Mouse (Mus musculus) G1E (cell line): ENCODE results near the gene 9530003J23Rik. TPM values are rescaled to one million over a fixed set of nuclear protein-coding genes. Genes with fewer than 3 reads are reported as not detected.

Experiments
- ATAC-seq: 2 replicates; pipeline ENCODE4 v1.8.0; 2016; ENCODE audit warnings: mild to moderate bottlenecking; ENCODE audit not compliant: insufficient number of reproducible peaks, poor library complexity, low FRiP score, severe bottlenecking; ENCODE audit errors: extremely low read depth
- DNase-seq: peaks from one replicate; pipeline ENCODE4 v3.0.0; 2012; ENCODE audit warnings: low spot score
- H3K27me3 ChIP-seq: 2 replicates; pipeline ENCODE4 v1.6.1; 2012; ENCODE audit warnings: mild to moderate bottlenecking, low read length, inconsistent platforms; ENCODE audit not compliant: insufficient read depth
- H3K36me3 ChIP-seq: replicated peaks from 2 replicates; pipeline ENCODE3; 2012; ENCODE audit warnings: mild to moderate bottlenecking, inconsistent platforms
- H3K4me1 ChIP-seq: 2 replicates; pipeline ENCODE4 v1.6.1; 2012; ENCODE audit warnings: low read depth, low read length, inconsistent platforms, mixed read lengths; ENCODE audit not compliant: insufficient read depth
- H3K4me3 ChIP-seq: 2 replicates; pipeline ENCODE4 v1.5.1; 2012; ENCODE audit warnings: low read depth, mild to moderate bottlenecking, inconsistent platforms, low read length, moderate library complexity, mixed read lengths
- H3K9me3 ChIP-seq: replicated peaks from 2 replicates; pipeline ENCODE4 v1.6.1; 2012; ENCODE audit warnings: inconsistent platforms
- CTCF ChIP-seq: IDR thresholded peaks from 2 replicates; pipeline ENCODE4 v1.5.1; 2012; ENCODE audit warnings: low read depth, low read length, inconsistent platforms, mixed read lengths
- GATA1 ChIP-seq: IDR thresholded peaks from 2 replicates; pipeline ENCODE4 v1.6.1; 2012; ENCODE audit warnings: borderline replicate concordance, low read length, inconsistent platforms, mixed read lengths
- GATA2 ChIP-seq: IDR thresholded peaks from 2 replicates; pipeline ENCODE4 v1.6.1; 2012; ENCODE audit warnings: low read depth, low read length, inconsistent platforms, borderline replicate concordance
- POLR2AphosphoS5 ChIP-seq: IDR thresholded peaks from 2 replicates; pipeline ENCODE4 v1.6.1; 2012; ENCODE audit warnings: low read depth, low read length, inconsistent platforms; ENCODE audit not compliant: insufficient replicate concordance
- TAL1 ChIP-seq: conservative IDR thresholded peaks from 2 replicates; pipeline ENCODE4 v1.6.1; 2012; ENCODE audit warnings: low read depth, low read length, inconsistent platforms, mixed read lengths
- polyA plus RNA-seq: library from polyadenylated mRNA; stranded (reverse); fragments of >175 nt; gene quantifications from 2 replicates; pipeline ENCODE4 v1.2.3, GENCODE M21; 2012
- total RNA-seq, 2 experiments: library from RNA; stranded (forward) in 1 of 2; stranded (reverse) in 1 of 2; fragments of 200-1000 nt in 1 of 2; fragments of >200 nt in 1 of 2; fragmentation: Nextera tagmentation in 1 of 2; gene quantifications; 2 replicates each; pipeline ENCODE4 v1.2.3; 2014 to 2017

Gene 9530003J23Rik
- total and polyA plus RNA-seq, 3 experiments = 0.16 TPM; not detected in 2

- ATAC-seq (no peak), DNase-seq (no peak)
- no peaks in the 10 kb centered on the region for H3K9me3 ChIP-seq
- H3K4me3 ChIP-seq = no peak overlapping the region
- peaks cover 26% of the 10 kb centered on the region for H3K27me3 ChIP-seq
- no peaks in the 10 kb centered on the region for H3K36me3 ChIP-seq
- TF ChIP-seq TAL1 (no peak), POLR2AphosphoS5 (no peak), GATA1 (no peak), CTCF (no peak), GATA2 (no peak)
- peaks cover 6% of the 10 kb centered on the region for H3K4me1 ChIP-seq
These were observed 32.4 kb downstream of the 9530003J23Rik start for GRCm38 (mm10) chr10:117206070-117206469.

- TF ChIP-seq TAL1 = no peak
- TF ChIP-seq POLR2AphosphoS5 = no peak
- TF ChIP-seq GATA2 = no peak
- no peak for TF ChIP-seq GATA1
- DNase-seq = no peak
- ATAC-seq = no peak
- no peaks in the 10 kb centered on the region for H3K9me3 ChIP-seq
- H3K27me3 ChIP-seq = peaks cover 39% of the 10 kb centered on the region
- H3K4me3 ChIP-seq = no peak overlapping the region
- H3K36me3 ChIP-seq = no peaks in the 10 kb centered on the region
- H3K4me1 ChIP-seq = no peaks in the 10 kb centered on the region; the same call in 1 of the 2 replicates
These were observed 34.9 kb downstream of the 9530003J23Rik start for GRCm38 (mm10) chr10:117203558-117203981.

DNA sequence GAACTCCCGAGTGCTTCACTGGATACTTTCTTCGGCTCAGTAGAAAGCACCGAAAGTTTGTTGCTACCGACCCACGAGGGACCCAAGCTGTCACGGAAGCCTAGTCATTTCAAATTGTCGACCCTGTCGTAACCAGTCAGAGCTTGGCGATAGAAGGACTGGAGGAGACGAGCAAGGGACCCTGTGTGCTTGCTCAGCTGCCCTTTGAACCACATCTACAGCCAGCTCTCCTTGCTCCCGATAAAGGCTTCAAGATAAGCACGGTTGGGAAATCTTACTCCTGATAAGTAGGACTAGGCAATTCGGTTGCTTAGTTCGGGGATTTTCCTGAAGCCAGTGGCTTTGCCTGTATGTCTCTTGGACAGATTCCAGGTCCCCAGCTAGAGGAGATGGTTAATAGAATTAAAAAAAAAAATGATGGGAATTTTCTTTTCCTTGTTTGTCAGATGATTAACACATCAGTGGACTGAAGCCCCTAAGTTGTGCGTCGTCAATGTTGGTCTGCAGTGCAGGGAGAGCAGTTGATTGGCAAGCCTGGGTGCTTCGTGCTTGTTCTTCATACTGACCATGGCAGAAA, 35.4 kb downstream of the 9530003J23Rik start:
- TF ChIP-seq TAL1 = no peak
- TF ChIP-seq GATA1 = no peak
- no peak for TF ChIP-seq CTCF
- TF ChIP-seq GATA2 = no peak
- no peak for TF ChIP-seq POLR2AphosphoS5
- H3K4me3 ChIP-seq = no peak overlapping the region
- ATAC-seq = no peak

GRCm38 (mm10) chr10:117199701-117200100, 38.8 kb downstream of the 9530003J23Rik start:
- no peak for DNase-seq
- Histone ChIP-seq H3K4me1 (peaks cover 8% of the 10 kb centered on the region), H3K27me3 (peaks cover 31% of the 10 kb centered on the region), H3K4me3 (no peak overlapping the region), H3K9me3 (no peaks in the 10 kb centered on the region), H3K36me3 (no peaks in the 10 kb centered on the region)
- ATAC-seq = no peak
- no peak for TF ChIP-seq GATA1
- TF ChIP-seq CTCF = no peak
- no peak for TF ChIP-seq GATA2
- TF ChIP-seq POLR2AphosphoS5 = no peak
- TF ChIP-seq TAL1 = no peak

More for the DNA sequence above, 35.4 kb downstream of the 9530003J23Rik start:
- Histone ChIP-seq H3K4me1 (no peaks in the 10 kb centered on the region; the same call in 1 of the 2 replicates), H3K27me3 (peaks cover 38% of the 10 kb centered on the region), H3K36me3 (no peaks in the 10 kb centered on the region), H3K9me3 (no peaks in the 10 kb centered on the region)
- DNase-seq = no peak

DNA sequence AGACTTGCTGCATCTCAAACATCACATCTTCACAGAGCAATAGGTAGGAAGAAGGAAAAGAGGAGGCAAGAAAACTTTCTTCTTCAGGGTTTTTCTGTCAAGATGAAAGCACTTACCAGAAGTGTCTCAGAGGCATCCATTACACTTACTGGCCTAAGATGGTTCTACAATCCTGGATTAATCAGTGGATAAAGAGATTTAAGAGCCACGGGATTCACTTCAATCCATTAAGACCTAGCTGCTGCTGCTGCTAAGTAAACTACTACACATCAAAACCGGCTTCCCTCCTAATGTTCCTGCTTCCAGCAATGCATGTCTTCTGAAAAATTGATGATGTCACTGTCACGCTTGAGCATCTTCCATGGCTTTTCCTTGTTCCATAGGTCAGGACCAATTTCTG, 41.8 kb downstream of the 9530003J23Rik start:
- DNase-seq (no peak), ATAC-seq (no peak)
- Histone ChIP-seq H3K27me3 (peaks cover 17% of the 10 kb centered on the region), H3K4me3 (no peak overlapping the region), H3K4me1 (peaks cover 8% of the 10 kb centered on the region), H3K36me3 (no peaks in the 10 kb centered on the region), H3K9me3 (no peaks in the 10 kb centered on the region)
- TF ChIP-seq CTCF = no peak
- TF ChIP-seq GATA2 = no peak
- TF ChIP-seq GATA1 = no peak
- no peak for TF ChIP-seq POLR2AphosphoS5
- TF ChIP-seq TAL1 = no peak

DNA sequence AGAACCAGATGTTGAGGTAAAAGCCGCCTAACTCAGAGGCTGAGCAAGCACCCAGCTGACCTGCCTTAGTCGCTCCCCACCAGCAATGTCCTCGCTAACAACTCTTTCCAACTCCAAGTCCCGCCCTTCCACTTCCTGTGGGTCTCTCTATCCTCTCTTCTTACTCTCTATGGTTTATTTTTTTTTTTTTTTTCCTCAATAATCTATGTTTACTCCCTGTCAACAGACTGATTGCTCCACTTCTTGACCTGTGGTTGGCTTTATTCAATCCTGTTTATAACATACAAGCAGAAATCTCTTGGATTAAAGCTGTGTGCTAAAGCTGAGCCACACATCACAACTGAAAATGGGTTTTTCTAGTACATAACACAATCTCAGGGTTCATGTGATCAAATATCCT, 42.8 kb downstream of the 9530003J23Rik start:
- H3K36me3 ChIP-seq = no peaks in the 10 kb centered on the region
- TF ChIP-seq GATA1 = no peak
- DNase-seq (no peak), ATAC-seq (no peak)
- no peaks in the 10 kb centered on the region for H3K9me3 ChIP-seq
- peaks cover 8% of the 10 kb centered on the region for H3K4me1 ChIP-seq
- H3K4me3 ChIP-seq = no peak overlapping the region
- H3K27me3 ChIP-seq = peaks cover 17% of the 10 kb centered on the region

- no peaks in the 10 kb centered on the region for H3K9me3 ChIP-seq
- TF ChIP-seq TAL1 (no peak), CTCF (no peak), POLR2AphosphoS5 (no peak), GATA2 (no peak), GATA1 (no peak)
- H3K27me3 ChIP-seq = peaks cover 13% of the 10 kb centered on the region
- H3K36me3 ChIP-seq = no peaks in the 10 kb centered on the region
- no peak for ATAC-seq
- H3K4me1 ChIP-seq = peaks cover 10% of the 10 kb centered on the region
- no peak for DNase-seq
- no peak overlapping the region for H3K4me3 ChIP-seq
These were observed 43.5 kb downstream of the 9530003J23Rik start for GRCm38 (mm10) chr10:117195005-117195404.
